Mouse (Mus musculus): ENCODE results near the gene Irx4.

DNA sequence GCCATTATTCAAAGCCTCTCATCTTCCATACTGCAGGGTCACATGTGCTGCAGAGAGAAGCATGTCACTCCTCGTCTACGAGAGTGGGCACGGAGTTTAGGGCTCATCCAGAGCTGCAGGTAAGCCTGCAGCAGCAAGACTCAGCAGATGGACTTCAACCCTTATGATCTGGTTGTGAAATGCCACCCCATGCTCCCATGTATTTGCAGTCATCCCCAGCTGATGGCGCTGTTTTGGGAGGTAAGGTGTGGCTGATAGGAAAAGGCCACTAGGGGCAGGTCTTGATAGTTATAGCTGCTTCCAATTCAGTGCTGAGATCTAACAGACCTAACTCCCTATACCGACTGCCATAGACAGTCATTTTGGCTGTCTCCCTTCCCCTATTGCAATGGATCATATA lies 8.3 kb upstream of the Irx4 start:
- TF ChIP-seq CTCF (IDR thresholded peaks at IDR 0.05; ENCODE audit: borderline replicate concordance, insufficient read depth, low read length) (no peak), POLR2A (IDR thresholded peaks at IDR 0.05; ENCODE audit: low read depth, low read length) (no peak)
